Mouse (Mus musculus) spleen, postnatal 4 days (tissue): ENCODE measurements at regions not wholly inside any gene's neighbourhood (a gene's known extent, or its start where the extent isn't known, plus 50 kb on each side); places are given as distances from the start of the nearest gene placed in this dataset.

Source experiments
- DNase-seq, 2 experiments: peaks; one replicate each; pipeline ENCODE4 v3.0.0; 2022; ENCODE audit warnings: low spot score in 2 of 2

- no peak for DNase-seq
Measured at GRCm38 (mm10) chr12:58901931-58902330, 109.9 kb downstream of the Sec23a start.

- no peak for DNase-seq
Measured at GRCm38 (mm10) chr12:58875808-58876207, 136.0 kb downstream of the Sec23a start.

GRCm38 (mm10) chr12:58872465-58872864 lies 139.4 kb downstream of the Sec23a start:
- no peak for DNase-seq

- no peak for DNase-seq
Measured at GRCm38 (mm10) chr12:58856498-58856897, 155.3 kb downstream of the Sec23a start.

GRCm38 (mm10) chr12:58851677-58852385 lies 160.0 kb downstream of the Sec23a start:
- DNase-seq, result no peak

- DNase-seq, result no peak
Measured at GRCm38 (mm10) chr12:58829656-58830055, 182.2 kb downstream of the Sec23a start.

GRCm38 (mm10) chr12:58827864-58828263 lies 184.0 kb downstream of the Sec23a start:
- no peak for DNase-seq

GRCm38 (mm10) chr12:58825139-58825921 lies 186.5 kb downstream of the Sec23a start:
- DNase-seq, result no peak

GRCm38 (mm10) chr12:58822971-58823370 lies 188.8 kb downstream of the Sec23a start:
- DNase-seq, result no peak

- DNase-seq, result no peak
Measured at GRCm38 (mm10) chr12:58804068-58804467, 207.7 kb downstream of the Sec23a start.

GRCm38 (mm10) chr12:58802410-58802809 lies 209.4 kb downstream of the Sec23a start:
- DNase-seq, result peak; percentile 53 to 84
